Mouse (Mus musculus): Measurements from ENCODE around the gene Srrm3. TPM values are rescaled to one million over a fixed set of nuclear protein-coding genes. Genes with fewer than 3 reads are reported as not detected.

Srrm3 gene
- polyA plus RNA-seq, 1 experiment from 2014 or later, result 0.91 TPM

GRCm38 (mm10) chr5:135852421-135852820 is 45.7 kb downstream of the Srrm3 start:
- WGBS, result 9% methylated on average over 10 of the region's 10 CpGs
- Histone ChIP-seq H3K4me1 (replicated peaks; ENCODE audit: control insufficient read depth, insufficient read depth, low read length) (no peaks in the 10 kb centered on the region), H3K9ac (ENCODE audit: low read depth, low read length) (no peak overlapping the region), H3K4me2 (replicated peaks; ENCODE audit: low read depth) (no peak overlapping the region), H3K36me3 (ENCODE audit: control insufficient read depth, insufficient read depth) (no peaks in the 10 kb centered on the region), H3K4me3 (ENCODE audit: low read depth, low read length) (no peak overlapping the region), H3K27ac (ENCODE audit: low read depth, low read length) (no peak overlapping the region), H3K27me3 (replicated peaks; ENCODE audit: control insufficient read depth, insufficient read depth, low read length) (peaks cover 56% of the 10 kb centered on the region), H3K9me3 (ENCODE audit: control insufficient read depth) (no peaks in the 10 kb centered on the region)
- no peak for TF ChIP-seq CTCF (IDR thresholded peaks at IDR 0.05; ENCODE audit: low read depth)
- ATAC-seq, result no peak

- WGBS, result 49% methylated on average over 7 of the region's 7 CpGs
- H3K27ac ChIP-seq (ENCODE audit: low read depth, low read length), result no peak overlapping the region
- H3K4me1 ChIP-seq (replicated peaks; ENCODE audit: control insufficient read depth, insufficient read depth, low read length), result no peaks in the 10 kb centered on the region
- ATAC-seq, result no peak
- H3K27me3 ChIP-seq (replicated peaks; ENCODE audit: control insufficient read depth, insufficient read depth, low read length), result peaks cover 68% of the 10 kb centered on the region
- H3K4me3 ChIP-seq (ENCODE audit: low read depth, low read length), result no peak overlapping the region
- no peaks in the 10 kb centered on the region for H3K9me3 ChIP-seq (ENCODE audit: control insufficient read depth)
- H3K36me3 ChIP-seq (ENCODE audit: control insufficient read depth, insufficient read depth), result no peaks in the 10 kb centered on the region
- H3K4me2 ChIP-seq (replicated peaks; ENCODE audit: low read depth), result no peak overlapping the region
- H3K9ac ChIP-seq (ENCODE audit: low read depth, low read length), result no peak overlapping the region
- no peak for TF ChIP-seq CTCF (IDR thresholded peaks at IDR 0.05; ENCODE audit: low read depth)
Observed at GRCm38 (mm10) chr5:135853731-135854130, 47.0 kb downstream of the Srrm3 start.

GRCm38 (mm10) chr5:135855156-135855555 is 48.5 kb downstream of the Srrm3 start:
- Histone ChIP-seq H3K4me2 (replicated peaks; ENCODE audit: low read depth) (no peak overlapping the region), H3K4me1 (replicated peaks; ENCODE audit: control insufficient read depth, insufficient read depth, low read length) (no peaks in the 10 kb centered on the region), H3K4me3 (ENCODE audit: low read depth, low read length) (no peak overlapping the region), H3K9me3 (ENCODE audit: control insufficient read depth) (no peaks in the 10 kb centered on the region), H3K9ac (ENCODE audit: low read depth, low read length) (no peak overlapping the region), H3K27me3 (replicated peaks; ENCODE audit: control insufficient read depth, insufficient read depth, low read length) (peaks cover 71% of the 10 kb centered on the region), H3K27ac (ENCODE audit: low read depth, low read length) (no peak overlapping the region), H3K36me3 (ENCODE audit: control insufficient read depth, insufficient read depth) (no peaks in the 10 kb centered on the region)
- ATAC-seq, result no peak; the same call in 1 of the 2 replicates
- TF ChIP-seq CTCF (IDR thresholded peaks at IDR 0.05; ENCODE audit: low read depth), result peak; percentile 92
- 0% methylated on average over 4 of the region's 4 CpGs for WGBS

- 56% methylated on average over 8 of the region's 8 CpGs for WGBS
- H3K4me3 ChIP-seq (ENCODE audit: low read depth, low read length), result no peak overlapping the region
- H3K36me3 ChIP-seq (ENCODE audit: control insufficient read depth, insufficient read depth), result no peaks in the 10 kb centered on the region
- no peak overlapping the region for H3K9ac ChIP-seq (ENCODE audit: low read depth, low read length)
- no peak overlapping the region for H3K4me2 ChIP-seq (replicated peaks; ENCODE audit: low read depth)
- no peak for ATAC-seq
- H3K4me1 ChIP-seq (replicated peaks; ENCODE audit: control insufficient read depth, insufficient read depth, low read length), result no peaks in the 10 kb centered on the region
- no peak overlapping the region for H3K27ac ChIP-seq (ENCODE audit: low read depth, low read length)
- no peaks in the 10 kb centered on the region for H3K9me3 ChIP-seq (ENCODE audit: control insufficient read depth)
- no peak for TF ChIP-seq CTCF (IDR thresholded peaks at IDR 0.05; ENCODE audit: low read depth)
- peaks cover 57% of the 10 kb centered on the region for H3K27me3 ChIP-seq (replicated peaks; ENCODE audit: control insufficient read depth, insufficient read depth, low read length)
Observed at GRCm38 (mm10) chr5:135866662-135867061, 60.0 kb downstream of the Srrm3 start.

- H3K36me3 ChIP-seq (ENCODE audit: control insufficient read depth, insufficient read depth), result no peaks in the 10 kb centered on the region
- H3K27me3 ChIP-seq (replicated peaks; ENCODE audit: control insufficient read depth, insufficient read depth, low read length), result peaks cover 53% of the 10 kb centered on the region
- H3K4me2 ChIP-seq (replicated peaks; ENCODE audit: low read depth), result peak overlapping the region; percentile 80
- no peak overlapping the region for H3K27ac ChIP-seq (ENCODE audit: low read depth, low read length)
- no peaks in the 10 kb centered on the region for H3K9me3 ChIP-seq (ENCODE audit: control insufficient read depth)
- 2% methylated on average over 89 of the region's 89 CpGs for WGBS
- H3K9ac ChIP-seq (ENCODE audit: low read depth, low read length), result no peak overlapping the region
- no peak for TF ChIP-seq CTCF (IDR thresholded peaks at IDR 0.05; ENCODE audit: low read depth)
- no peaks in the 10 kb centered on the region for H3K4me1 ChIP-seq (replicated peaks; ENCODE audit: control insufficient read depth, insufficient read depth, low read length)
- peak overlapping the region; percentile 40 for H3K4me3 ChIP-seq (ENCODE audit: low read depth, low read length)
- ATAC-seq, result no peak
Observed at GRCm38 (mm10) chr5:135867637-135868593, 61.2 kb downstream of the Srrm3 start.

GRCm38 (mm10) chr5:135868653-135869052 is 62.0 kb downstream of the Srrm3 start:
- Histone ChIP-seq H3K27ac (ENCODE audit: low read depth, low read length) (no peak overlapping the region), H3K4me2 (replicated peaks; ENCODE audit: low read depth) (peak overlapping the region; percentile 80), H3K4me3 (ENCODE audit: low read depth, low read length) (peak overlapping the region; percentile 40; the same call in 1 of the 2 replicates), H3K27me3 (replicated peaks; ENCODE audit: control insufficient read depth, insufficient read depth, low read length) (peaks cover 53% of the 10 kb centered on the region), H3K9me3 (ENCODE audit: control insufficient read depth) (no peaks in the 10 kb centered on the region), H3K9ac (ENCODE audit: low read depth, low read length) (no peak overlapping the region), H3K4me1 (replicated peaks; ENCODE audit: control insufficient read depth, insufficient read depth, low read length) (no peaks in the 10 kb centered on the region), H3K36me3 (ENCODE audit: control insufficient read depth, insufficient read depth) (no peaks in the 10 kb centered on the region)
- no peak for ATAC-seq
- WGBS, result 4% methylated on average over 26 of the region's 27 CpGs
- no peak for TF ChIP-seq CTCF (IDR thresholded peaks at IDR 0.05; ENCODE audit: low read depth)

All from intestine, postnatal 0 days (tissue).